15 mouse cellular contexts compared by ENCODE assay signal in genomic region chr1:115686494-115686893, GRCm38 (mm10). TPM values are rescaled to one million over a fixed set of nuclear protein-coding genes. Genes with fewer than 3 reads are reported as not detected.
DNase-seq lines count a peak whose midpoint lies in the region; ATAC-seq and TF ChIP-seq lines count a peak whose summit lies in the region.
"Had no signal": no experiment of that assay in that cellular context is flagged by ENCODE, and none has a peak within 500 bp of the region (broad histone marks: within the 10 kb centered on the region; RNA-seq: fewer than 3 reads in every experiment).

No protein-coding gene starts in this region.

- no peaks in the 10 kb centered on the region for H3K9me3 ChIP-seq in midbrain, embryonic 12.5 days
- no peaks in the 10 kb centered on the region for H3K9me3 ChIP-seq in midbrain, embryonic 10.5 days (replicated peaks)
- H3K9me3 ChIP-seq in hindbrain, embryonic 15.5 days = no peaks in the 10 kb centered on the region
- H3K9me3 ChIP-seq in stomach, postnatal 0 days (ENCODE audit: control insufficient read depth, low read length) = no peaks in the 10 kb centered on the region
- H3K9me3 ChIP-seq in heart, embryonic 12.5 days (replicated peaks) = no peaks in the 10 kb centered on the region
- H3K9me3 ChIP-seq: heart, embryonic 13.5 days; intestine, embryonic 15.5 days; megakaryocyte, embryonic 14.5 days had no signal

- no peak for TF ChIP-seq EP300 in heart, adult 2 months (IDR thresholded peaks at IDR 0.05; ENCODE audit: insufficient read depth, low read depth, low read length)
- TF ChIP-seq EP300 in stomach, postnatal 0 days (optimal IDR thresholded peaks at IDR 0.05) = no peak

- no peak overlapping the region for H3K4me2 ChIP-seq in midbrain, embryonic 12.5 days (replicated peaks)
- H3K4me2 ChIP-seq in hindbrain, embryonic 15.5 days = peak overlapping the region; percentile 54
- no peak overlapping the region for H3K4me2 ChIP-seq in stomach, postnatal 0 days (replicated peaks; ENCODE audit: low read depth)
- no peak overlapping the region for H3K4me2 ChIP-seq in heart, embryonic 12.5 days
- H3K4me2 ChIP-seq: heart, embryonic 13.5 days; intestine, embryonic 15.5 days had no signal

- no peaks in the 10 kb centered on the region for H3K79me2 ChIP-seq in heart, adult 2 months (replicated peaks; ENCODE audit: control insufficient read depth, insufficient read depth, low read length)

- intact Hi-C loops in heart, adult 2 months (cut with DNase I) = no loop called here
- intact Hi-C loops in heart, postnatal 25 days (cut with DNase I) = no loop called here

- H3K36me3 ChIP-seq in heart, adult 2 months (ENCODE audit: control insufficient read depth, insufficient read depth, low read length) = no peaks in the 10 kb centered on the region
- no peaks in the 10 kb centered on the region for H3K36me3 ChIP-seq in midbrain, embryonic 12.5 days
- H3K36me3 ChIP-seq in midbrain, embryonic 10.5 days = no peaks in the 10 kb centered on the region
- no peaks in the 10 kb centered on the region for H3K36me3 ChIP-seq in hindbrain, embryonic 15.5 days
- H3K36me3 ChIP-seq in stomach, postnatal 0 days (ENCODE audit: control insufficient read depth, insufficient read depth, low read length) = no peaks in the 10 kb centered on the region
- no peaks in the 10 kb centered on the region for H3K36me3 ChIP-seq in heart, embryonic 12.5 days
- H3K36me3 ChIP-seq: heart, embryonic 13.5 days; intestine, embryonic 15.5 days had no signal

- H3K27ac ChIP-seq in heart, adult 2 months = no peak overlapping the region
- no peak overlapping the region for H3K27ac ChIP-seq in midbrain, embryonic 12.5 days (replicated peaks)
- H3K27ac ChIP-seq in midbrain, embryonic 10.5 days (replicated peaks) = no peak overlapping the region
- H3K27ac ChIP-seq in hindbrain, embryonic 15.5 days (replicated peaks) = no peak overlapping the region
- H3K27ac ChIP-seq in stomach, postnatal 0 days (replicated peaks) = no peak overlapping the region
- H3K27ac ChIP-seq in heart, embryonic 12.5 days (ENCODE audit: poor library complexity, severe bottlenecking) = no peak overlapping the region
- H3K27ac ChIP-seq: heart, embryonic 13.5 days; intestine, embryonic 15.5 days had no signal

- H3K27me3 ChIP-seq in heart, adult 2 months (ENCODE audit: control insufficient read depth, insufficient read depth, low read length) = no peaks in the 10 kb centered on the region
- H3K27me3 ChIP-seq in midbrain, embryonic 12.5 days = no peaks in the 10 kb centered on the region
- no peaks in the 10 kb centered on the region for H3K27me3 ChIP-seq in midbrain, embryonic 10.5 days (ENCODE audit: low read depth, poor library complexity, severe bottlenecking)
- H3K27me3 ChIP-seq in hindbrain, embryonic 15.5 days = no peaks in the 10 kb centered on the region
- no peaks in the 10 kb centered on the region for H3K27me3 ChIP-seq in stomach, postnatal 0 days (ENCODE audit: control insufficient read depth, insufficient read depth, low read length)
- no peaks in the 10 kb centered on the region for H3K27me3 ChIP-seq in heart, embryonic 12.5 days (replicated peaks)
- H3K27me3 ChIP-seq: heart, embryonic 13.5 days; intestine, embryonic 15.5 days; megakaryocyte, embryonic 14.5 days had no signal

- TF ChIP-seq POLR2A in heart, adult 2 months (IDR thresholded peaks at IDR 0.05; ENCODE audit: insufficient read depth, low read depth, low read length) = no peak

- DNase-seq in heart, adult 2 months = no peak
- no peak for DNase-seq in heart, postnatal 25 days (ENCODE audit: low spot score)
- no peak for DNase-seq in midbrain, embryonic 10.5 days (ENCODE audit: low spot score)
- DNase-seq in stomach, postnatal 0 days (ENCODE audit: low spot score) = no peak
- DNase-seq: adrenal gland, postnatal 14 days; cerebellum, adult 11 months; right cerebral cortex, postnatal 25 days; thymus, postnatal 4 days had no signal

- H3K9ac ChIP-seq in heart, adult 2 months (ENCODE audit: low read depth, low read length) = no peak overlapping the region
- H3K9ac ChIP-seq in midbrain, embryonic 12.5 days (replicated peaks) = no peak overlapping the region
- H3K9ac ChIP-seq in hindbrain, embryonic 15.5 days = 0 out of 2 replicates have a peak overlapping the region, but pooled peaks have one; percentile 24
- H3K9ac ChIP-seq in stomach, postnatal 0 days (ENCODE audit: low read length) = no peak overlapping the region
- H3K9ac ChIP-seq in heart, embryonic 12.5 days = no peak overlapping the region
- H3K9ac ChIP-seq: heart, embryonic 13.5 days; intestine, embryonic 15.5 days had no signal

- peak; percentile 43 for TF ChIP-seq CTCF in heart, adult 2 months (IDR thresholded peaks at IDR 0.05)
- TF ChIP-seq CTCF in stomach, postnatal 0 days (IDR thresholded peaks at IDR 0.05; ENCODE audit: low read depth) = peak; percentile 61

- 14% methylated on average over 2 of the region's 2 CpGs for WGBS in heart, adult 2 months
- 30% methylated on average over 2 of the region's 2 CpGs for WGBS in midbrain, embryonic 12.5 days
- 28% methylated on average over 2 of the region's 2 CpGs for WGBS in midbrain, embryonic 10.5 days
- WGBS in hindbrain, embryonic 15.5 days = 16% methylated on average over 2 of the region's 2 CpGs
- 22% methylated on average over 2 of the region's 2 CpGs for WGBS in stomach, postnatal 0 days
- 24% methylated on average over 2 of the region's 2 CpGs for WGBS in heart, embryonic 12.5 days

- ATAC-seq in midbrain, embryonic 12.5 days (ENCODE audit: low FRiP score, low read depth) = 0 out of 2 replicates have a peak, but pooled peaks have one; percentile 10
- 0 out of 2 replicates have a peak, but pooled peaks have one; percentile 63 for ATAC-seq in hindbrain, embryonic 15.5 days (ENCODE audit: low FRiP score, low read depth)
- no peak for ATAC-seq in stomach, postnatal 0 days (ENCODE audit: low FRiP score, low TSS enrichment)
- ATAC-seq in heart, embryonic 12.5 days (ENCODE audit: insufficient number of reproducible peaks, low FRiP score) = no peak
- ATAC-seq: intestine, embryonic 15.5 days had no signal

- no peaks in the 10 kb centered on the region for H3K4me1 ChIP-seq in heart, adult 2 months (ENCODE audit: control insufficient read depth, insufficient read depth, low read length)
- H3K4me1 ChIP-seq in midbrain, embryonic 12.5 days = no peaks in the 10 kb centered on the region
- peaks cover 4% of the 10 kb centered on the region; the same call in 1 of the 2 replicates for H3K4me1 ChIP-seq in midbrain, embryonic 10.5 days
- no peaks in the 10 kb centered on the region for H3K4me1 ChIP-seq in hindbrain, embryonic 15.5 days (replicated peaks)
- H3K4me1 ChIP-seq in stomach, postnatal 0 days (replicated peaks; ENCODE audit: control insufficient read depth, insufficient read depth) = no peaks in the 10 kb centered on the region
- H3K4me1 ChIP-seq in heart, embryonic 12.5 days (replicated peaks) = no peaks in the 10 kb centered on the region
- H3K4me1 ChIP-seq: heart, embryonic 13.5 days; intestine, embryonic 15.5 days; megakaryocyte, embryonic 14.5 days had no signal

- no peak overlapping the region for H3K4me3 ChIP-seq in heart, adult 2 months
- no peak overlapping the region for H3K4me3 ChIP-seq in midbrain, embryonic 12.5 days
- no peak overlapping the region for H3K4me3 ChIP-seq in midbrain, embryonic 10.5 days
- peak overlapping the region; percentile 45 for H3K4me3 ChIP-seq in hindbrain, embryonic 15.5 days
- no peak overlapping the region for H3K4me3 ChIP-seq in stomach, postnatal 0 days (ENCODE audit: low read depth, low read length)
- no peak overlapping the region for H3K4me3 ChIP-seq in heart, embryonic 12.5 days
- H3K4me3 ChIP-seq: heart, embryonic 13.5 days; intestine, embryonic 15.5 days; megakaryocyte, embryonic 14.5 days had no signal

RNA-seq across cellular contexts. Expression of gene Cntnap5a, which starts 1.9 kb away (rescaled TPM):
- under 1 TPM in 1 of 2 experiments, not detected in 1; 0.02 TPM for total RNA-seq in heart, adult 2 months (2021)
- 0.02 and 0.06 TPM in 2 replicates for polyA plus RNA-seq in heart, adult 2 months (2012; rRNA removed)
- not detected for total RNA-seq in heart, postnatal 25 days (2021)
- polyA plus RNA-seq in midbrain, embryonic 12.5 days (2016; fragmentation: Nextera tagmentation; extraction: Ambion mirVana) = 0.43 and 0.60 TPM in 2 replicates
- polyA plus RNA-seq in midbrain, embryonic 10.5 days (2016; fragmentation: Nextera tagmentation; extraction: Ambion mirVana) = 0.04 and 0.15 TPM in 2 replicates
- 3.2 and 3.4 TPM in 2 replicates for polyA plus RNA-seq in hindbrain, embryonic 15.5 days (2015; fragmentation: Nextera tagmentation; extraction: Ambion mirVana)
- polyA plus RNA-seq in stomach, postnatal 0 days (2015; fragmentation: Nextera tagmentation; extraction: Ambion mirVana) = 0.10 and 0.12 TPM in 2 replicates
- polyA plus RNA-seq in heart, embryonic 12.5 days (2016; fragmentation: Nextera tagmentation; extraction: Ambion mirVana) = not detected in 2 replicates
- polyA plus RNA-seq: liver, embryonic 16.5 days had no signal

Comparison
In these comparisons a context has a peak if more than half of its experiments do, and no peak if none do; other contexts are left out.
1. ATAC-seq: peak in midbrain, embryonic 12.5 days (single experiment) and hindbrain, embryonic 15.5 days (single experiment); none in stomach, postnatal 0 days (single experiment) and heart, embryonic 12.5 days (single experiment).